Mouse (Mus musculus) c-Kit-negative CD71-positive TER-119-positive erythroid progenitor cells, embryonic 14.5 days (primary cell): Measurements from ENCODE around the gene Cd163.
A peak's percentile ranks its signal among the peaks of the same experiment; 100 is the strongest.

Experiments used
- DNase-seq: peaks from one replicate; pipeline ENCODE4 v3.0.0-alpha.2; 2013; ENCODE audit warnings: low read depth, low spot score

Gene Cd163

DNA sequence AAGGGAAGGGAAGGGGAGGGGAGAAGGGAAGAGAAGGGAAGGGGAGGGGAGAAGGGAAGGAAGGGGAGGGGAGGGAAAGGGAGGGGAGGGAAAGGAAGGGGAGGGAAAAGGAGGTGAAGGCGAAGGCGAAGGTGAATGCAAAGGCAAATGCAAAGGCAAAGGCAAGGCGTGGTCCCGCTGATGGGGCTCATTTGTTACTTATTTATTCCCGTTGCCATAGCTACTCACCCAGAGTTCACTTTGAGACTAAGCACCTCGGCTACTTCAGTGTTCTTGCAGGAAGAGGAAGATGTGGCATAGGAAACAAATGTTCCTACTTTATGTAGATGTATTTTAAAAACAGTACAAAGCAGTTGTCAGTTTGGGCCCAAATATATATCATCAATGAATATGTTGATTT lies 56.1 kb downstream of the Cd163 start:
- DNase-seq = no peak

DNA sequence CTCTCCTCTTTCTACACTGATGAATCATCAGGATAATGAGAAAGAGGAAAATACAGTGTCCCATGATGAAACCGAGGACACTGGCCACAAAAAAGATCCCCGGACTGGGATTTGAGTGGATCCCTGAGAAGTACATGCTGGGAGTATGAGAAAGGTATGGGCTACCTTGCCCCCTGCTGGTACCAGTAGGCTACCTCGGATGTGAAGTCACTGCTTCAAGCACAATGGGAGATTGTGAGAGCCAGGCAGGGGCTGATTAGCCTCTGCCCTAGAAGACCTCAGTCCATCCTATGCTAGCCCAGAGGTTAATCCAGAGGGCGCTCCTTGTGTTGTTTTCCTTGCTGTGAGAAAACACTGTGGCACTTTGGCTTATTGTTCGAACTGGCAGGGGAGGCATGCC lies 59.9 kb downstream of the Cd163 start:
- no peak for DNase-seq

DNA sequence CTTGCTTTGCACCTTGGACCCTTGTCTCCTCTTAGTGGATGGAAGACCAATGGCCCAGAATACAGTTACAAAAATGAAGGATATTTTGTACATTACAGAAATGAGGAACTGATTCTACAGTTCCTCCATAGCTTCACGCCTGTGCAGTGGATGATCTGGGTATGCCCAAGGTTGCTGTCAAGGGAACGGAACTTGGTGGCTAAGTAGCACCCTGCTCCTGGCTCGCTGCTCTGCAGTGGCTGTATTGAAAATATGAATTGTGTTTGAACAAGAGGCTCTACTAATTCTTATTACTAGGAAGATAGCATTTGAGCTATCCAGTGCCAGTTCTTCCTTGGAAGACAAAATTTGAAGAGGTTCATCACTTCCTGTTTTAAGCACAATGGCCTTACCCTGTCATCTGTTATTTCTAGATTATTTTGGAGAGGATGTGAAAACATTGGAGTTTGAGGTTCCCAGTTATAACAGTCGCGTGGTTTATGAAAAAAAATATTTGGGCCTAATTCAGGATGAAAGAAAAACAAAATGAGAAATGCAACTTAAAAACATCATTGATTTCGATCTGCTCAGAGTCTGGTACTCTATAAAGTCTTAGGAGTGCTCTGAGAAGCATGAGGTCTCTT lies 69.2 kb downstream of the Cd163 start:
- no peak for DNase-seq

GRCm38 (mm10) chr6:124374683-124375082 lies 70.2 kb downstream of the Cd163 start:
- DNase-seq = no peak

DNA sequence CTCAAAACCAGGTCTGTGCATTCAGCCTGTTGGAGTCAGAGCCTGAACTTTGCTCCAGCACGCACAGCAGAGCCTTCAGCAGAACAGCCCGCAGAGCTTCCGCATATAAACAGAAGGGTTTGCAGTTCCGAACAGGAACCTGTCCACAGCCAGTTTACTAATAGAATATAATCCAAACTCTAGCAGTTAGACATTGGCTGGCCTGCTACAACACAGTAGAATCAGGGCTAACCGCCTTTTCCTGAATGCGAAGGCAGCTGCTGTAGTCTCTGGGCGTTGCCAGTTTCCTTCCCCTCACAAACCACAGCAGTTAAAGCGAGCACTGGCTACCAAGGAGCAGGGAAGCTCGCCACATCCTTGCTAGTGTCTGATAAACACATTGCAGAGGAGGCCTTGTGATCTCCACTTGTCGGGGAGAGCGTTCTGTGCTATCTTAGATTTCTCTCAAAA lies 71.0 kb downstream of the Cd163 start:
- DNase-seq = peak; percentile 19

DNA sequence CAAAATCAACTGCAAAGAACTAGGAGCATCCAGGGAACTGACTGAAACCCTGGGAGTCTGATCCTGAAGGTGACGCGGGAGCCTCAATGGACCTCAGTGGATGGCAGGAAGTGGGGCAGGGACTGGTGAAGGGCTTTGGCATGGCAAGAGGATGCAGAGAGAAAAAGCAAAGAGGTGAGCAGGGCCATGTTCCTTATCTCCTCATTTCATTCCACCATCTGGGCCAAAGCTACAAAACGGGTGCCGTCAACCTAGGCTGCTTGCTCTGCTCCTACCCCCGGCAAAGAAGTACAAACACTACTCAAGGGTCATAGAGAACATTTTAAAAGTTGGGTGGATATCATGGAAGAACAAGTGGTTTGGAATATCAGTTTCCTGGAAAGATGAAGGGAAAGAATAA lies 71.9 kb downstream of the Cd163 start:
- DNase-seq = no peak

DNA sequence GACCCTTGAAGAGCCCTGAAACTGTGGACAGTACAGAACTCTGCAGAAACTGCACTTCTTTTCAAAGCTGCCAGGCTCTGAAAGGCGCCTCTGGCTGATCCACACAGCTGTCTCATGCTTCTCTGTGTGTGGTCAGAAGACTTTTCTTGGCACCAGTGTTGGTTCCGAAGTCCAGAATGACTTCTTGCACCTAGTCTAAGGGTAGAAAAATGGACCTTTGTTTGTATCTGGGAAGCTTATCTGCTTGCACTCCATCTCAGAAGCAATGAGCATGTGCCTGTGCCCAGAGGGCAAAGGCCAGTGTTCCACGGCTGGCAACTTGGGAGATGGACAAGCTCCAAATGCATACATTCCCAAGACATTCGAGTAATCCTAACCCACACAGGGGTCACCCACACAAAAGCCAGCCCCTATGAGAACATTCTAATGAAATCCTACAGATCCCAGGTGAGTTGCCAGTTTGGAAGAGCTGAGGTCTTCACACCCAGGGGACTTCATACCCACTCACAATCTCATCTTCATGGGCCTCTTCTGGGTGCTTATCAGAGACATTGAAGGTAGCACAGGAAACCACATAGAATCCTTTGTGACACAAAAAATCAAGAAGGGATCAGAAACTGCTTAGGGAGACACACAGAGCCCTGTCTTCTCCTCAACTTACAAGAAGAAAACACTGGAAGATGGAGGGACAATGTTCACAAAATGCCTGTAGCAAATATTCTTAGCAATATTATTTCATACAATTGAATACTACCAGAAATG lies 73.2 kb downstream of the Cd163 start:
- no peak for DNase-seq

DNA sequence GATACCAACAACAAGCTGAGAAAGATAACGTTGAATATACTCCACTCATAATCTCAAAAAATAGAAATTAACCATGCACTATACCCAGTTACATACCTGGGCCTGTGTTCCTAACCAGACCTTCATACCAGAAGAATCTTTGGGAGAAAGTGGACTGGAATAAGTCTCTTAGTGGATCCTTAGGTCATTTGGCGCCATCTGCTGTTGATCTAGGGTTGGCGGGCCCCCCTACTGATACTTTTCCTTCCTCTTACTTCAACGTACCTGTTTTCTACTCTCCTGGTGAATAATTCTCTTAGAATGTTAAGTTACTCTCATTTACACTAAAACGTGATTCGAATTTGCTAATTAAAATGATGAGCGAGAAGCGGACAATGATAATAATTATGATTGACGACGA lies 74.9 kb downstream of the Cd163 start:
- DNase-seq = no peak
